Mouse (Mus musculus): Measurements from ENCODE around the gene Mutyh.
"Not testable (repeated sequence)": the region's sequence is repeated elsewhere in the genome, so short reads cannot be mapped to it uniquely, and the experiment has no call there.

Gene Mutyh

GRCm38 (mm10) chr4:116820902-116821693 is 13.6 kb downstream of the Mutyh start:
- peak; percentile 79 for DNase-seq

- DNase-seq = no peak
These were observed 14.1 kb downstream of the Mutyh start, which contains the start of gene Hpdl for GRCm38 (mm10) chr4:116821694-116822016. TSS of gene Hpdl (minus strand) at chr4:116821707.

DNA sequence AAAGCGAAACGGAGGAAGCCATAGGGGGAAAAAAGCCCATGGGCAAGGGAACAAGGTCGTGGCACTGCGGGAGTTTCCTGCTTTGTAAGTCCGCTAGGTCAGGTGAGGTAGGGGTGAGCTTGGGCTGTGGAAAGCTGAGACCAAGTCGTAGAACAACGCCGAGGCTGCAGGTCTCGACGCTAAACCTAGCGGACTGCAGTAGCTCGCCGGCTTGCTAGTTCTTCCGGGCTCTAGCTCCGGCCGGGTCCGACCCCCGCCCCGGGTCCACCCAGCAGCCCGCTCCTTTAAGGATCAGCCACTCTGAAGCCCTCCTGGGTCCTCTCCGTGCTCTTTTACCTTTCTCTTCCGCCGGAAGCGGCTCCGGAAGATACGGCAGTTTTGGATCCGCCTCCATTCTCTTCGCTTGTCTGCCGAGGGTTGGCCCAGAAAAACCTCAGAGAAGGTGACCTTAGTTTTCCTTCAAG is 17.1 kb downstream of the Mutyh start:
- DNase-seq = peak; percentile 86

GRCm38 (mm10) chr4:116827819-116828218 is 20.3 kb downstream of the Mutyh start:
- DNase-seq = peak; percentile 80

- DNase-seq = peak; percentile 37
These were observed 22.0 kb downstream of the Mutyh start for GRCm38 (mm10) chr4:116829364-116830069.

- DNase-seq = peak; percentile 60
These were observed 22.5 kb downstream of the Mutyh start for GRCm38 (mm10) chr4:116830070-116830368.

GRCm38 (mm10) chr4:116838999-116839398 is 31.5 kb downstream of the Mutyh start:
- DNase-seq = peak; percentile 41

DNA sequence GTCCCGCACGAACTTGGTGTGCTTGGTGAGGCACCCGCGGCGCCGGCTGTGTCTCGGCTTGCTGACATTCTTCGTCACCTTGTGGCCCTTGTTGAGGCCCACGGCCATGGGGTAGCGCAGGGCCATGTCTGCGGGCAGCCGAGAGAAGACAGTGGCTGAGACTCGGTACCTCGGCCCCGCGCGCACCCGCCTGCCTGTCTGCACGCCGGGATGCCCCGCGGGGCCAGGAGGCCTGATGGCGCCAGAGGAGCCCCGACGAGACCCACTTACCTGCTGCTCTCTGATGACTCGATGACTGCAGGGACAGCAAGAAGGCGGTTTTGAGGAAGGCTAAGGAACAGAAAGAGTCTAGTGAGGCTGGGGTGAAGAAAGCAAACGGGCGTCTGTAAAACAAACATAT is 32.6 kb downstream of the Mutyh start:
- DNase-seq = not testable (repeated sequence)

DNA sequence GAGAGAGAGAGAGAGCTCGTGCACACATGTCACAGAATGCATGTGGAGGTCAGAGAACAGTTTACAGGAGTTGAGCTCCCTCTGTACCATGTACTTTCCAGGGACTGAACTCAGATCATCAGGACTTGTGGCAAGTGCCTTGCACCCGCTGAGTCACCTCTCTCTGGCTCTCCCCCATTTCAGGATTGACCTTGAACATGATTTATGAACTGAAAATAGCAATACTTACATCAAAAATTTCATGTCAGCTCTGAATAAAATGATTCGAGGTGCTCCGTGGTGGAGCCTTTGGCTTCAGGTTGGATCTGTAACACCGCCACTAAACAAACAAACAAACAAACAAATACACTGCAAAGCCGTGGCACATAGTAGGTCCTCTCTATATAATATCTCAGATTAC is 33.3 kb downstream of the Mutyh start:
- DNase-seq = no peak

DNA sequence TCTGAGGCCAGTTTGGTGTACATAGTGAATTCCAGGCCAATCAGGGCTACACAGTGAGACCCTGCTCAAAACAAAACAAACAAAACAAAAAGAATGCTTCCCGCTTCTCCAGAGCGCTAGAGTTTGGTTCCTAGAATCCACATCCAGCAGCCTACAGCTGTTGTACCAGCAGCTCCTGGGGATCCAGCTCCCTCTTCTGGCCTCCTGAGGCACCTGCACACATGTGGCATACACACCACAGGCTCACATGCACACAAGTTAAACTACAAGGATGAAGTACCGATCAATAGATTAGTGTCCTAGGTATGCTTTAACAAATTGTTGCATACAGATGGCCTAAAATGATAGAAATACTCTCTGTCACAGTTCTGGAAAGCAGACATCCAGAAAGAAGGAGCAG is 36.8 kb downstream of the Mutyh start:
- DNase-seq = no peak

DNA sequence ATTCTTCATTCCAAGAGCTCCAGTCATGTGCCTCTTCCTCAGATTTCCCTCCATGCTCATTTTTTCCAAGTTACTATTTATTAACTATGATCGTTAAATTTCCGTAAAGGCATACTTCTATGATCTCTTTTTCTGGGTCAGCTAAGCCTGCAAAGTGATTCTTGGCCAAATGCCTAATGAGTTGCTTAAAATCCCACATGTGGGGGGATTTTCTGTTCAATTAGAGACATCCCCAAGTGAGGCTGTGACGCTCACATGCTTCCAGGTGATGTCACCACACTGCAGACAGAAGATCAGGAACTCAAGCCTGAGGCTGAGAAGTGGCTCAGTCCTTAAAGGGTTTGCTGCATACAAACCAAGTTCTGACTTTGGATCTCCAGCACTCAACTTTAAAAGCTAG is 42.4 kb downstream of the Mutyh start:
- DNase-seq = no peak

GRCm38 (mm10) chr4:116854286-116854685 is 46.8 kb downstream of the Mutyh start:
- DNase-seq = peak; percentile 41

GRCm38 (mm10) chr4:116857203-116857602 is 49.7 kb downstream of the Mutyh start:
- DNase-seq = no peak

GRCm38 (mm10) chr4:116859711-116860110 is 52.2 kb downstream of the Mutyh start:
- no peak for DNase-seq

- no peak for DNase-seq
These were observed 54.5 kb downstream of the Mutyh start for GRCm38 (mm10) chr4:116862023-116862422.
